Mouse (Mus musculus): ENCODE results near the gene Ap1b1. TPM values are rescaled to one million over a fixed set of nuclear protein-coding genes. Genes with fewer than 3 reads are reported as not detected.
"Not testable (repeated sequence)": the region's sequence is repeated elsewhere in the genome, so short reads cannot be mapped to it uniquely, and the experiment has no call there.

Ap1b1 gene
- total RNA-seq, 2 experiments from 2014 or later = 118 to 134 TPM

DNA sequence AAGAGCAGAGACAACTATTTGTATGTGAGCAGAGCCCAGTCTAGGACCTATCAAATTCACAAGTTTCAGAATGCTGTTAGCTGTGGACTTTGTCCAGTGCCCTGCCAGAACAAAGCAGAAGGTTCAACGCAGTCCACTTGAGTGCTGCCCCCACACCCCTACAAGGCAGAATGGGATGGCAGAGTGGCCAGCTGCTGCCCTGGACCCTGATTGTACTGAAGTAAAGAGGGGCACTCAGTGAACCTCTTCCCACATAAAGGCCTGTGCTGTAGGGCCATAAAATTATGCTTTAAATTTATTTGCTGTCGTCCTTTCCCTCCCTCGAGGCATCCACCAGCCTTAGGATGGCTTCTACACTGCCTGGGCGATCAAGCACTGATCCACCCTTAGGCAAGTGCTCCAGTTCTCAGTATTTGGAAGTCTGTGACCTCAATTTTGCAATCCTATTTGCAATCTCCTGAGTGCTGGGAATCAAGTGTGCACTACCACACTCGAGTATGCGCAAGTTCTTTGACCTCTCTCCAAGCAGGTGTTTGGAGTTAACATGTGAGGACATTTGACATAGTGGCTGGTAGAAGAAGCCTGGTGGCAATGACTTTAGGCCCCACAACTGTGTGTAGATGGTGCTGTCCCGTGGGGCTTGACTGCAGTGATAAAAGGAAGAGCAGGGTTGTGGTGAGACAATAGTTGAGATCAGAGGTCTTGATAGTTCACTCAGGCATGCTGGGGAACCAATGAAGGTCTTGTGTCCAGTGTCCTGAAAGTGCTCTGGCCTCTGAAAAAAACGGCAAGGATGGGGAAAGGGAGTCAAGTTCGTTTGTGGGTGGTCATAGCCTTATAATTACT is 81.7 kb downstream of the Ap1b1 start:
- intact Hi-C loops (cut with DNase I) = loop anchor here (10.0 kb wide), 1 partner anchor 144 kb away; no protein-coding TSS in a partner anchor
- no peak for DNase-seq (ENCODE audit: extremely low spot score in 1 of 2, low spot score in 2 of 2)

DNA sequence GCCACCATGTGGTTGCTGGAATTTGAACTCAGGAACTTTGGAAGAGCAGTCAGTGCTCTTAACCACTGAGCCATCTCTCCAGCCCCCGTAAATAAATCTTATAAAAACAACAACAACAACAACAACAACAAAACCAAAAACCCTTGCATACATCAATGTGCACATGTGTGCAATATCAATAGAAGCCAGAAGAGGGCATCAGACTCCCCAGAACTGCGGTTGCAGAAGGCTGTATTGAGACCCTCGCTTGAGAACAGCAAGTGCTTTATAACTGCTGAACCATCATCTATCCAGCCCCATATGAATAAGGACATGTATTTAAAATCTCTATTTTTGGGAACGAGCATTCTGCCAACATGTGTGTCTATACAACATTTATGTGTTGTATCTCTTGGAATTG is 88.3 kb downstream of the Ap1b1 start:
- intact Hi-C loops (cut with DNase I) = no loop called here

DNA sequence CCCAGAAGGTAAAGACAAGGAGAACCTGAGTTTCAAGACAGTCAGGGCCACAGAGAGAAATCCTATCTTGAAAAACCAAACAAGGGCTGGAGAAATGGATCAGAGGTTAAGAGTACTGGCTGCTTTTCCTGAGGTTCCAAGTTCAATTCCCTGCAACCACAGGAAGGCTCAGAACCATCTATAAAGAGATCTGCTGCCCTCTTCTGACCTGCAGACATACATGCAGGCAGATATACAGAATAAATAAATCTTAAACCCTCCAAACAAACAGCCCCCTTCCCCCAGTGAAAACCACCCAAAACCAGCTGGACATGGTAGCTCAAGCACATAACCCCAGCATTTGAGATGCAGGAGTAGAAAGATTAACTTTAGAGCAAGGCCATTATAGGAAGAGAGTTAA is 89.1 kb downstream of the Ap1b1 start:
- DNase-seq (ENCODE audit: extremely low spot score in 1 of 2, low spot score in 2 of 2) = no peak
- intact Hi-C loops (cut with DNase I) = no loop called here

More for the DNA sequence above, 88.3 kb downstream of the Ap1b1 start:
- DNase-seq (ENCODE audit: extremely low spot score in 1 of 2, low spot score in 2 of 2) = no peak

DNA sequence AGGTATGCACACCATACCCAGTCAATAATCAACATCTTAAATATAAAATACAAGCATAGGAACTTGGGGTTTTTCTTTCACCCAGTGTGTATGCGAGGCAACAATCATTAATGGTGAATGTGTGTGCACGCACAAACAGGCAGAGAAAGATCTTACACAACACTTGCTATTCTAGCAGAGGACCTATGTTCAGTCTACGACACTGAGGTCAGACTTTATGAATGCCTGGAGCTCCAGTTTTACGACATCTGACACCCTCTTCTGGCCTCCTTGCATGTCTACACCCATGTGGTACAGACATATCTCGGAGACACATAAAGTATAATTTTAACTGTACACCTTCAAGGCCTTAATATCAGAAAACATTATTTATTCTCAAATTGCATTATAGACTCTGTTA is 90.2 kb downstream of the Ap1b1 start:
- DNase-seq (ENCODE audit: extremely low spot score in 1 of 2, low spot score in 2 of 2); intact Hi-C loops (cut with DNase I): not testable (repeated sequence)

DNA sequence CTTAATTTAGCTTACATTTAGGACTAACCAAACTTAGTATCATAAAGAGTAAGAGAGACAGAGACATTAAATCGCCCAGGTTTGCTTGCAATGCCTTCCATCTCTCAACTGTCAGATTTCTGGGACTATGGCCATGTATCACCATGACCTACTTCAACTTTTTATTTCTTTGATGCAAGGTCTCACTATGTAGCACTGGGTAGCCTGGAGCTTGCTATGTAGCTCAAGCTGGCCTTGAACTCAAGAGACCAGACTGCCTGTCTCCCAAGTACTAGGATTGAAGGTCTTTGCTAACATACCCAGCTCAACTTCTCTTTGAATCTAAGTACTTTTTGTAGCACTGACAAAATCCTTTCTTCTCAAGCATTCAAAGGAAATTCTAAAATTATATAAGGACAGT is 102.5 kb downstream of the Ap1b1 start:
- intact Hi-C loops (cut with DNase I) = no loop called here
- DNase-seq (ENCODE audit: extremely low spot score in 1 of 2, low spot score in 2 of 2) = no peak

DNA sequence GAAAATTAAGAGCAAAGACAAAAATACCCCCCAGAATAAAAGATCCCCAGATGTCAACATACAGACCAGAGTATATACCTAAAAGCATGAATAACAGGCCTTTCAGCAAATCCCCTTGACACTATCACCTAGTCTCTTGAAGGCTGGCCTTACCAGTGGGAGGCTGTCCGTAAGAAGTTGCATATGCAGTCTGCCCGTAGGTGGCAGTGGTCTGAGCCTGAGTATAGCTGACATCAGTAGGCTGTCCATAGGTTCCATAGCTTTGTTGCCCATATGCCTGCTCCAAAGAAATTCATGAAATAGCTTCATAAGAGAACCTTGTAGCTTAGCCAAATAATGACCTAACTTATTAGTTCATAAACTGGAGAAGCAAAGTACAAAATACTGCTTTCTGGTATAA is 105.1 kb downstream of the Ap1b1 start:
- DNase-seq (ENCODE audit: extremely low spot score in 1 of 2, low spot score in 2 of 2) = no peak
- intact Hi-C loops (cut with DNase I) = no loop called here

Small RNAs within 50 kb of the gene (microRNA-seq; reads per million reads assigned to microRNA genes)
- not detected for gene Gm47296

Other genes with a start within 250 kb of the Ap1b1 start
- 1 to 10 TPM; 4.5 to 5.5 TPM for gene Cabp7, start 240.0 kb upstream of the Ap1b1 start, total RNA-seq (2021)
- 100 to 1,000 TPM; 130 to 131 TPM for gene Nf2, start 137.3 kb upstream of the Ap1b1 start, total RNA-seq (2021)
- 10 to 100 TPM; 91.5 to 91.9 TPM for gene Nipsnap1, start 112.9 kb upstream of the Ap1b1 start, total RNA-seq (2021)
- 10 to 100 TPM; 39.5 to 40.2 TPM for gene Thoc5, start 91.5 kb upstream of the Ap1b1 start, total RNA-seq (2021)
- gene Nefh, start 38.8 kb upstream of the Ap1b1 start, total RNA-seq (2021) = 10 to 100 TPM; 24.5 to 24.6 TPM
- 10 to 100 TPM; 43.2 to 47.9 TPM for gene Rasl10a, start 71.3 kb downstream of the Ap1b1 start, total RNA-seq (2021)
- 10 to 100 TPM; 48.1 to 48.3 TPM for gene Gas2l1, start 78.5 kb downstream of the Ap1b1 start, total RNA-seq (2021)
- 10 to 100 TPM; 23.4 to 24.6 TPM for gene Rhbdd3, start 112.1 kb downstream of the Ap1b1 start, total RNA-seq (2021)
- gene Ewsr1, start 112.4 kb downstream of the Ap1b1 start, total RNA-seq (2021) = 100 to 1,000 TPM; 303 to 308 TPM
- gene Emid1, start 165.4 kb downstream of the Ap1b1 start, total RNA-seq (2021) = 10 to 100 TPM; 49.3 to 54.0 TPM